Mouse (Mus musculus): ENCODE results near the gene Trpm6. TPM values are rescaled to one million over a fixed set of nuclear protein-coding genes. Genes with fewer than 3 reads are reported as not detected.

The Trpm6 gene
- total RNA-seq, 2 experiments from 2014 or later: 0.14 to 1.0 TPM

- DNase-seq (ENCODE audit: low spot score in 2 of 2): no peak
Measured at GRCm38 (mm10) chr19:18766399-18766798, 16.6 kb downstream of the Trpm6 start.

GRCm38 (mm10) chr19:18771048-18771447, 21.3 kb downstream of the Trpm6 start:
- no peak for DNase-seq (ENCODE audit: low spot score in 2 of 2)

- no peak for DNase-seq (ENCODE audit: low spot score in 2 of 2)
Measured at GRCm38 (mm10) chr19:18771561-18771960, 21.8 kb downstream of the Trpm6 start.

- no peak for DNase-seq (ENCODE audit: low spot score in 2 of 2)
Measured at GRCm38 (mm10) chr19:18772888-18773488, 23.2 kb downstream of the Trpm6 start.

- no peak for DNase-seq (ENCODE audit: low spot score in 2 of 2)
Measured at GRCm38 (mm10) chr19:18774085-18774484, 24.3 kb downstream of the Trpm6 start.

- DNase-seq (ENCODE audit: low spot score in 2 of 2): no peak
Measured at GRCm38 (mm10) chr19:18799646-18800045, 49.9 kb downstream of the Trpm6 start.

DNA sequence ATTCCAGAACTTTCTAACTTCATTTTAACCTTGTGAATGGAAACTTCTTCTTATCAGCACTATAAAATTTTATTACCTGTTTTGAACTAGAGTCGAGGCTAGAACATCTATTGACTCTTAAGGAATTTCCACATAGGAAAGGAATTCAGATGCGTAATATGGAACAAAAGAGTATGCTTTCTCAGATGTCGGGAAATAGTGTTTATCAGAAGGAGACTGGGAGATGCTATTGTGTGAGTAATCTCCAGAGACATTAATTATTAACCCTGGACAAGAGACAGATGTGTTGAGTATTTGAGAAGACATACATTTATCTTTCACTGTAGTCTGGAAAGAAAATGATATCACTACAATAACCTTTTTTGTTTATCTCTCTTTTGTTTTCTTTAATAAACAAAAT, 61.5 kb downstream of the Trpm6 start:
- DNase-seq (ENCODE audit: low spot score in 2 of 2): no peak

- no peak for DNase-seq (ENCODE audit: low spot score in 2 of 2)
Measured at GRCm38 (mm10) chr19:18815170-18815569, 65.4 kb downstream of the Trpm6 start.

- DNase-seq (ENCODE audit: low spot score in 2 of 2): no peak
Measured at GRCm38 (mm10) chr19:18817425-18817824, 67.6 kb downstream of the Trpm6 start.

DNA sequence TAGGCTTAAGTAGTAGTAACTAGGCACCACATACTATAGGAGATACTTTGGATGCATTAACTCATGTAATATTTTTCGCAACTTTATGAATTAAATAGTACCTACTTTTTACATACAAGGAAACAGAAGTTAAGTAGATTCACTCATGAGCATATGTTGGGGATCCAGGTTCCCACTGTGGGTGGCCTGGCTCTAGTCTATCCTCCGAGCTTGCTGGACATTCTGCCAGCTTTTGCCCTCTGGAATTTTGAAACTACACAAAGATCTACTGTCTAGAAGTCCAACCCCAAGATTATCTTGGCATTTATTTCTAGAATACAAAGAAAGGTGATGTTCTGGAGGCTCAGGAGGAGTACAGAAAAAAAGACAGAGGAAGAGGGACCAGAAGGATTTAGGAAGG, 78.8 kb downstream of the Trpm6 start:
- DNase-seq (ENCODE audit: low spot score in 2 of 2): no peak

GRCm38 (mm10) chr19:18831196-18831595, 81.4 kb downstream of the Trpm6 start:
- no peak for DNase-seq (ENCODE audit: low spot score in 2 of 2)

GRCm38 (mm10) chr19:18834971-18835370, 85.2 kb downstream of the Trpm6 start:
- DNase-seq (ENCODE audit: low spot score in 2 of 2): peak; percentile 26 to 27

DNA sequence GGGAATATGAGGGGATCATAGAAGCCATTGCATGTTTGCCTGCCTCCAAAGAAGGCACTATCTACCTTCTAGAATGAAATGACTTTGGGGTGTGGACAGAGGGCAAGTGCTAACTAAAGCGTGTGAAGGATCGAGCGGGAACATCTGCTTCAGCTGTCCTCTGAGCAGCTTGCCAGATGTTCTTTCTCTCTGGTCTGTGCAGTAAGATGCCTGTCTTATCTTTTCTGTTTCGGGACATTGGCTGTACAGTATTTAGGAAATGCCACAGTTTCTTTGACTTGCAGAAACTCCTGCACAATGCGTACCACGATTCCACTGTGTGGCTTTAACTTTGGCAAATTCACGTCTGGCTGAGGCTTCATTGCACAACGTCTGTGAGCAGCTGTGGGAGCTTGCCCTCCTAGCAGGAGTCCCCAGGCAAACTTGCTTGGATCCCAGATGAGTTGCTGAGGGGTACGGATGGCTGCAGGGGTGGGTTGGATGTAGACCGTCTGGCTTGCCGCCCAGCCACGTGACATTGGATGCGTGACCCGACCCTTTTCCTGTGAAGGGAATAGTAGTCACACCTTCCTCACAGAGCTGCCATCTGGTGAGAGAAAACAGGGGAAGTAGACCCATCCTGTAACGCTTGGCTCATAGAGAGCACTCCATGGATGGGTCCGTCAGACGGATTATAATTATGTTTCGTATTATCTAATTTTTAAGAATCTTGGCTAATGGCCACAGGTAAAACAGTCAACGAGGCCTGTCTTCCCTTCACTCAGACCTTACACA, 92.2 kb downstream of the Trpm6 start:
- DNase-seq (ENCODE audit: low spot score in 2 of 2): no peak

DNA sequence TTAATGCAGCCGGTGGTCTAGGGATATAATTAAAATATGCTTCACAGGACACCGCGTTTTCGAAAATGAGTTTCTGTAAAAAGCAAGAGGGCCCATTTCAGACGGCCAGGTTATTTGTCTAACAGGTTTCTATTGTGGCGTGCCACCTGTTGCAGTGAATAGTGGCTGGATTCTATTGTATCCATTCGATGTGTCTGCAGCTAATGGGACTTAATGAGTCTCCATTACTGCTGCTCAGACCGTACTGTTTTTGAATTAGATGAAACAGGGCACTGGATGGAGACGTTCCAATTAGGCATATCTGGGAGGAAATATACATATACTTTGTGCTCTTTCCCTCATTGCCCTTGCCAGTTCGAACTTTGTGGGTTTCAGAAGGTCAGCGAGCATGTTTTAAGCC, 92.8 kb downstream of the Trpm6 start:
- DNase-seq (ENCODE audit: low spot score in 2 of 2): no peak

DNA sequence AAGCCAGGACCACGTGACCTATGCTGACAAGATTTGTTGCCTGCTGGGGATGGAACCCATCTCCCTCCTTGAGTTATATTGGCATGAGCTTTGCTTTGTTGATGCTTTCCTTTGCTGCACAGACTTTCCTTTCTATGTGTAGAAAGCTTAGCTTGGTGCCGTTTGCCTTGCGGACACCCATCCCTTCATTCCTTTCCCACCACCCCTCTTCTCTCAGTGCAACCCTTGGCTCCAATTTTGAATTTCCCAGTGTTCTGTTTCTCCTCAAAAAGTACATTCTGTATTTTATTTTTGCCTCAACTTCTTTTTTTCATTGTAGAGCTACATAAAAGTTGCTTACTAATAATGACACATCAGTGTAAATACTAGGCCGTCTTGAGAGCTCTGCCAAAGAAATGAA, 96.6 kb downstream of the Trpm6 start:
- DNase-seq (ENCODE audit: low spot score in 2 of 2): no peak

DNA sequence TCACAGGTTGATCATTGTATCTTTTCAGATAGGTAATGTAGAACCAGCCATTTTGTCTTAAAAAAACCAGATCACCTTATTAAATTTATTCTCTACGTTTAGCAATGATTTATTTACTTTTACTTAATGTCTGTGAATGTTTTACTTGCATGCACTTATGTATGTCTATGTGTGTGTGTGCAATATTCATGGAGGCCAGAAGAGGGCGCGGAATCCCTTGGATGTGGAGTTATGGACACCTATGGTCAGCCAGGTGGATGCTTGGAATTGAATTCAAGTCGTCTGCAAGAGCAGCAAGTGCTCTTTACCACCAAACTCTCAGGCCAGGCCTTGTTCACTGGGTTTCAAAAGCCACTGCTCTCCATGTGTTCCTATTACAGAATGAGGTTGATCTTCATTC, 118.5 kb downstream of the Trpm6 start:
- DNase-seq (ENCODE audit: low spot score in 2 of 2): no peak

DNA sequence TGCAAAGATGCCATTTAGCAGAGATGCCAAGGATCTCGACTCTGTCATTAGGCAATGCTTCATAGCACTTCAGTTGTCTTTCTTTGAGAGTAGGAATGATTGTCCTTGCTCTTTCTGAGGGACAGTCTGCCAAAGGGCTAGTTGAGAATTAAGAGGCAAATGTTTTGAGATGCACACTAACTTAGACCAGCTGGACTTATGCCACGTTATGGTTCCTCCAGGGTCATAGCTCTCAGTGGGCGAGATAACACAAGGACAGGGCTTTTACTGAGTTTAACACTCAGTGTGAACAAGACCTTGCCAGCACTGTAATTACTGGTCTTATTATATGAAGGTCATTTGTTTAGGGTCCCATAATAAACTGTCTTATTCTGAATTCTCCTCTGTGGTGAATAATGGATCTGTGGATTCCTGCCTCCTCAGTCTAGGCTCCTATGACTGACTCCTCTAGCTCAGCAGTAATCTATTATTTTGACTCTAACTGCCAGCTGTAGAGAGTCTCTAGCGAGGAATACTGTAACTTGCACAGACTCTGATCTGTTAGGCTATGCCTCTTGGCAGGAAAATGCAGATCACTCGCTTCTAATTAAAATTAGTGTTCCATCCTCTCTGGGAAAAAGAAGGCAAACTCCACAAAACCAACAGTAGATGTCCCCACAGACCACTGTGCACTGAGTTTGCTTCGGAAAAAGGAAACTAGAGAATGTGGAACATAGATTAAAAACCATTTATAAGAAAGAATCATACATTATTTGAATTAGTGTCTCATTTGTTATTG, 123.2 kb downstream of the Trpm6 start:
- no peak for DNase-seq (ENCODE audit: low spot score in 2 of 2)

DNA sequence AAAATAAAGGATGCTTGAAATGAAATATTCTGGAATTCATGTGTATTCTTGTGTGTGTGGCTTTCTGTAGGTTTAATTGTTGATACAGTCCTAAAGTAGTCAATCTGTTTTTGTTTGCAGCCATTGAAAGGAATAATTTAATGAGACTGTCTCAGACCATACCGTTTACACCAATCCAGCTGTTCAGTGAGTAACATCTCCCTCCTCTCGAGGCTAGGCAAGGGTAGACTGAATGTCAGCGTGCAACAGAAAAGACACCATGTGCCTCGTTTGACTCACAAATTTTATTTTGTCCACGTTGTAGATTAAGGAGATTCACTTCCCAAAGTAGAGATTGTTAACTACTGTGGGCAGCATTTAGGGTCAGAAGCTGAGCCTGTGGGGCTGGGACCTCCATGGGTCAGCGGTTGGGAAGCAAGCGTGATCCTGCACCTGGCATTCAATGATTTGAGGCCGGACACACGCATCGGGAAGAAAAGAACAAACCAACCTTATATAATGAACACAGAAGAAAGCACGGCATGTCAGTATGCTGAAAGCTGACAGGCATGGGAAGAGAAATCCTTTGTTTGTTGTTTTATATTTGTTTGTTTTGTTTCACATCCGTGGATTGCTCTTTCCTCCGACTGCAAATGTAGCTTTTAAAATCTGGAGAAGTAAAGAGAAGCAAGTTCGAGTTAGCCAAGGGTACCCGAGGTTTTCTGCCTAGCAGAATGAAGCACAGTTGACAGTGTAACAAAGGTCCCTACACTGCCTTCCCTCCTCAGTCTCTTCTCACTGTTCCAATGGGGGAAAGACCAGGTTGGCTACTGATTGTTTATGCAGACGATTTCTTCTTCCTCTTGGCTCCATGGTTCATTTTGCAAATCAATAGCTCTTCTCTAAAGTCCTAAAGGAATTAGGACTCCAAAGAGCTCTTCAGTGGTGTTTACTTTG, 124.2 kb downstream of the Trpm6 start:
- no peak for DNase-seq (ENCODE audit: low spot score in 2 of 2)

DNA sequence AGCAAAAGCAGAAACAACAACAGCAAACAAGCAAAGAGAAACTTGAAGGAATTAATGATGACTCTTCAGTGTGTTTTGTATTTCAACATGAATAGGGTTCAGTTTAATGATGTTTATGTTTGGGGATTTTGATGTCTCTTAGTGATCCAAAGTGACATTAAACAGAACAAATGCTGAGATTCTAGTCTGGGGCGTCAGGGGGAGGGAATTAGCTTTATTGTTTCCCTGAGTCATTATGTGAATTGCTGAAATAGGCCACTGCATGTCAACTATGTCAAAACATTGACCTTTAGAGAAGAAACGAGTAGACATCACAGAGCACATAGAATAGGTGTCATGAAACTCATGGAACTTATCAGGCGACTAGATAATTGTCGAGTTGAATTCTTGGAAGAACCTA, 129.5 kb downstream of the Trpm6 start:
- DNase-seq (ENCODE audit: low spot score in 2 of 2): no peak

DNA sequence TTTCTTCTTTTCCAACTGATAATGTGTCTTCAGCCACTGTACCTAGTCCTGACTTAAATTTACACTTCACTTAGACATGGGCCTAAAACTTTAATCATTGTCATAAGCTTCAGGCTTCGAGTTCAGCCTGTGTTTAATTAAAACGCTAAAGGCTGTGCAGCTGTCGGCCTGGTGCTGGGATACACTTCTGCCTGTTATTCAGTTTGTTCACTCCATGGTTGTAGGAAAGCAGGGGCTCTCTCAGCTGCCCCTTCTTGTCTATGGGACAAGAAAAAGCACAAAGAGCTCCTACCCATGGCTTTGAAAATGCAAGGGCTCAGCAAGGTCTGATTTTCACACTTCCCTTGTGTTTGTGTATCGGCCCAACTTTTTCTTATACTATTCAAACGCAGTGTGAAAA, 131.4 kb downstream of the Trpm6 start:
- no peak for DNase-seq (ENCODE audit: low spot score in 2 of 2)

Data from adrenal gland, postnatal 4 days (tissue).